Mouse (Mus musculus) cerebellum, postnatal 14 days (tissue): ENCODE data around the gene Tomm40.
A peak's percentile ranks its signal among the peaks of the same experiment; 100 is the strongest.

ENCODE experiments used
- DNase-seq, 2 experiments: peaks; one replicate each; pipeline ENCODE4 v3.0.0; 2021; ENCODE audit warnings: mixed read lengths in 2 of 2

Gene Tomm40

GRCm38 (mm10) chr7:19715239-19716054, at the start of gene Tomm40:
Gene Tomm40, minus strand, starts transcription at chr7:19715438.
- peak; percentile 99 for DNase-seq

- no peak for DNase-seq
Observed at GRCm38 (mm10) chr7:19764581-19764980, 49.3 kb upstream of the Tomm40 start.

- no peak for DNase-seq
Observed at GRCm38 (mm10) chr7:19763829-19764477, 48.7 kb upstream of the Tomm40 start.

GRCm38 (mm10) chr7:19762283-19762682, 47.0 kb upstream of the Tomm40 start:
- no peak for DNase-seq

GRCm38 (mm10) chr7:19760021-19760420, 44.8 kb upstream of the Tomm40 start:
- no peak for DNase-seq

DNA sequence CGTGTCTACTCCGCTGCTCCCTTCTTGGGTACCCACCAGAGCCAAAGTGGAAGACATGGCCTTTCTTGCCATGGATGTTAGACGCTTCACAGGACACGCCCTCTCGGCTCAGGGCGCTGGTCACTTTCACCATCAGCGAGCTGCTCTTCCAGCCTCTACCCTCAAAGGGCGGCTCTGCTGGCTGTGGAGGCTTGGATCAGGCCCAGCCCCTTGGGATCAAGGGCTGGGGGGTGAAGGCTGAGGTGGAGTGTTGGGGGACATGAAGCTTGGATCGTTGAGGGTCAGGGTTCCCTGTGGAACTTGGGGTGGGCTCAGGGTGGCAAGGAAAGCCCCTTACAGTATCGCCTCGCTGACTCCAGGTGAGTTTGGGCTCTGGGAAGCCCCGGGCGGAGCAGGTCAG, 43.4 kb upstream of the Tomm40 start:
- no peak for DNase-seq

DNA sequence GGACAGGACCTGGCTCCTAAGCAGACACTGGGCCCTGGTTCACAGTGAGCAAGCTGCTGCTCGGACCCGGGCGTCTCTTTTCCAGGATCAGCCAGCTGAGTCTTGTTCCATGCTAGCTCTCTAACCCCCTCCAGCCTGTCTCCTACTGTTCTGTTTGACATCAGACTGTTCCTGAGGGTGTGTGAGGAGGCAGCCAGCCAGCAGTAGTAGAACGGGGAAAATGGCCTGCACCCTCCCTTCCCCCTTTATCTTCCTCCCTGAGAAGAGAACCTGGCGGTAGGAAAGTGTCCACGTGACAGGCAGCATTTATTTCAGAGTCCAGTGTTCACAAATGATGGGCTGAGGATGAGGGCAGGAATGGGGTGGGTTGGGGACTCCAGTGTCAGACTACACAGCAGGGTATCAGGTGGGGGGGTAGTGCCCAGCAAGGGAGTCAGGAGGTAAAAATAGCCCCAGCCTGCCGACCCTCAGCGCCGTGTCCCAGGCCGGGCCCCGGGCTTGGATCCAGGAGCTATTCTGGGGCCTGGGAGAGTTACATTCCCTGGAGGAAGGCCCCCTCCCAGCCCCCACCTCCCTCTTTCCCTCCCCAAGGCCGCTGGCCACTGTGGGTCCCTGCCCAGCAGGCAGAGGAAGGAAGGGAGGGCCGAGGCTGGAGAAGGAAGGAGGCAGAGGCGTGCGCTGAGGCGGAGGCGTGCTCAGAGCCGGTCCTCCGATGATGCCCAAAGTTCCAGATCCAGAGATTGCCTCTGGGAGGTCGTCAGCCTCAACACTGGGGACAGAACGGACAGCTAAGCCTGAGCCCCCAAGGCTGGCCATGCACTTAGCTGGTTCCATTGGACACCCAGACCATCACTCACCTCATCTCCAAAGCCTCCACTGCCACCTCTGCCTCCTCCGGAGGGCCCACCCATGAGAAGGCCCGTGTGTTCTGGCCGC, 40.9 kb upstream of the Tomm40 start:
- no peak for DNase-seq

- no peak for DNase-seq
Observed at GRCm38 (mm10) chr7:19755008-19755407, 39.8 kb upstream of the Tomm40 start.

GRCm38 (mm10) chr7:19754065-19754464, 38.8 kb upstream of the Tomm40 start:
- no peak for DNase-seq

DNA sequence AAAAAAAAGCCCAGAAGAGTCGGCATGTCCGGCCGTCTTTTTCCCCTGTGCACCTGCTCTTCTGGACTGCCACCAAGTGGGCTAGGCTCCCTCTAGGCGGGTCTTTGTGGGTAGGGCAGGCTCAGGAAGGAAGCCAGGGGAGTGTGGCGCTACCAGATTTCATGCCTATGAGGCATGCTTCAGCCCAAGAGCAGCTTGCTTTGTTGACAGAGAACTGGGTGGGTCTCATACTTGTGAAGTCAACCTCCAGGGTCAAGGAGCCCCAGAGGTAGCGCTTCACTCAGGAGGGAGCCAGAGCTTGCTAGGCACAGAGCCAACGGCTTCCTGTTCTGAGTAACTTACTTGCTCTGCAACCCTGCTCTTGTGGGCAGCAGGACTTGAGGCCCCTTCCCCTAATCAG, 38.3 kb upstream of the Tomm40 start:
- no peak for DNase-seq

DNA sequence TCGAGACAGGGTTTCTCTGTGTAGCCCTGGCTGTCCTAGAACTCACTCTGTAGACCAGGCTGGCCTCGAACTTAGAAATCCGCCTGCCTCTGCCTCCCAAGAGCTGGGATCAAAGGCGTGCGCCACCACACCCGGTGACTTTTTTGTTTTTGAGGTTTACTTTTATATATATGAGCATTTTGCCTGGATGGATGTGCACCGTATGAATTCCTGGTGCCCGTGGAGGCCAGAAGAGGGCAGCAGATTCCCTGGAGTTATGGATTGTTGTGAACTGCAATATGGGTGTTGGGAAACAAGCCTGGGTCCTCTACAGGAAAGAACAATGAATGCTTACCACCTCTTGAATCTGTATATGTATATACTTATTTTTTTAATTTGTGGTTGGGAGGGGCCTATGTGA, 37.4 kb upstream of the Tomm40 start:
- no peak for DNase-seq

DNA sequence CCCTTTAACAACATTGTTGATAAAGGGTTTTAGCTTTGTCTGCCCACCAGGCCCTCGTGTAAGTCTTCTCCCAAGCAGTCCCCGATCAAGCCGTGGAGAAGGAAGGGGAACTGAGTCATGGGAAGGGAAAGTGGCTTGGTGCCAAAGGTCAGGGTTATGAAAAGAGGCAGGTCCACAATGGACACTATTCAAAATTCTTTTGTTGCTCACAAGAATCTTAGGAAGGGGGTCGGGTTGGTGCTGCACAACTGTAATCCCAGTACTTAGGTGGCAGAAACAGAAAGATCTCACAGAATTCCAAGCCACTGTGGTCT, 35.8 kb upstream of the Tomm40 start:
- DNase-seq: no peak

- DNase-seq: peak; percentile 73 to 84
Observed at GRCm38 (mm10) chr7:19750217-19751069, 35.2 kb upstream of the Tomm40 start, which contains the start of gene Nectin2. Gene Nectin2, minus strand, starts transcription at chr7:19750483.

DNA sequence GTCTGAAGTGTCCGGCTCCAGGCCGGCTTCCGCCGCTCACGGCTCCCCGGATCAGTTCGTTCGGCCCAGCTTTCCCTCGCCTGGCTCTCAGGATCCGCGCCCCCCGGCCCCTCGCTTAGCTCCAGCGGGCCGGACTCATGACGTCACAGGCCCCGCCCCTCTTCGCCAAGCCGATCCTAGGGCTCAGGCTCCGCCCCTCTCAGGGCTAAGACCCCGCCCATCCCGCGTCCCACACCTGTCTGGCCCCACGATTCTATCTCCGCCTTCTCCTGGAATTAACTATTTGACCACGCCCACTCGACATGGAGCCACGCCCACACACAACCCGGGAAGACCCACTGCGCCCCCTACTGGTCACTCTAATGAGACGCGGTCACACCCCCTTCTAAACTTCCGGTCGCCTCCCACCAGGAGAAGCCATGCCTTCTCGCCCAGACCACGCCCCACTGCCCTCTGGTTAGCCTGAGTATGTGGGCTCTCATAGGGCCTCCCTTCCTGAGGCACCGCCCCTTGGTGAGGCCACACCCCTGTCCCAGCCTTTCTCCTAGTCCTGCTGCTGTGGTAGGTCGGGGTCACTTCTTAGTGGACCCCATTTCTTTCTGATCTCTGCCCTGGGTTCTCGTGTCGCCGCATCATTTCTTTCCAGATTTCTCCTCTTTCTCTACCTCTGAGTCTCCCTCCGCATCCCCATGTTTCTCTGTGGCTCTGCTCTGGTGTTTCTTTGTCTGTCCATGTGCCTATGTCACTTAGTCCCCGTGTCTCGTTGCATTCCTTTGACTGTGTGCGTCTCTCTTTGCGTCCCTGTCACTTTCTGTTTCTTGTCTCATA, 34.4 kb upstream of the Tomm40 start:
- DNase-seq: peak; percentile 87 to 93

- DNase-seq: peak in 1 of 2 experiments; percentile 56
Observed at GRCm38 (mm10) chr7:19748219-19749195, 33.3 kb upstream of the Tomm40 start.

GRCm38 (mm10) chr7:19747420-19748218, 32.4 kb upstream of the Tomm40 start:
- DNase-seq: no peak

DNA sequence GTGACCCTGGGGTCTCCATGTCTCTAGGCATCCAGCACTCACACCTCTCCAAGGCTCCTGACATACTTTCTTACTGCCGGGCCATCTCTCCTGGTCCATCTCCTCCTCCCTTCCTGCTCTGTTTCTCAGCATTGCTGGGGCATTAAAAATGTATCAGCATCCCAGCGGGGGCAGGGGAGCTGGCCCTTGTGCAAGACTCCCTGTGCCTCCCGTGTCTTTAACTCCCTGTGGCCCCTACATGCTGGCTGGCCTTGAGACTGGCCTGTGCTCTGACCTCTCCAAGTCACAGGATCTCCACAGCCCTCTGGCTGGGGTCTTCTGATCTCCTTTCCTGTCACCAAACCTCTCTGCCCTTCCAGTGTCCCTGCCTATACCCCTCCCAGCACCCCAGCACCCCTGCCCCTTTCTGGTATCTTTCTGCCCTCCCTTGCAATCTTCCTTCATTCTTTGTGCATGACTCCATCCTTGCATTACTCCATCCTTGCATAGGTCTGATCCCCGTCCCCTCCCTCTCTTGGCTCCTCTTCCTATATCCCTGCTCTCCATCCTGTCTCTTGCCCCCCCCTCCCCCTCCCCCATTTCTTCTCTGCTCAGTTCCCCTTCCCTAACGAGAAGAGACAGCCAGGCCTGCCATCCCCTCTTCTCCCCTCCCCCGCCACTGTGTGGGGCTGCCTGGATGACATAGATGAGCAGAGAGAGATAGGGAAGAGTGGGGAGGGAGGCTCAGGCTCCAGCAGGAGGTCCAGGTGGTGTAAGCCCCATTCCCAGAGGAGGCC, 31.4 kb upstream of the Tomm40 start:
- no peak for DNase-seq

- no peak for DNase-seq
Observed at GRCm38 (mm10) chr7:19745971-19746370, 30.7 kb upstream of the Tomm40 start.
